Mouse (Mus musculus): Measurements from ENCODE around the gene Cc2d2b. TPM values are rescaled to one million over a fixed set of nuclear protein-coding genes. Genes with fewer than 3 reads are reported as not detected.

Gene Cc2d2b
- polyA plus RNA-seq (2017; shearing (Covaris generic)): under 1 TPM in 2 of 3 experiments, not detected in 1; 0.13 to 0.15 TPM

GRCm38 (mm10) chr19:40748559-40748958 lies at the start of gene Cc2d2b:
Gene Cc2d2b, plus strand, starts transcription at chr19:40748753.
- no peak for ATAC-seq

DNA sequence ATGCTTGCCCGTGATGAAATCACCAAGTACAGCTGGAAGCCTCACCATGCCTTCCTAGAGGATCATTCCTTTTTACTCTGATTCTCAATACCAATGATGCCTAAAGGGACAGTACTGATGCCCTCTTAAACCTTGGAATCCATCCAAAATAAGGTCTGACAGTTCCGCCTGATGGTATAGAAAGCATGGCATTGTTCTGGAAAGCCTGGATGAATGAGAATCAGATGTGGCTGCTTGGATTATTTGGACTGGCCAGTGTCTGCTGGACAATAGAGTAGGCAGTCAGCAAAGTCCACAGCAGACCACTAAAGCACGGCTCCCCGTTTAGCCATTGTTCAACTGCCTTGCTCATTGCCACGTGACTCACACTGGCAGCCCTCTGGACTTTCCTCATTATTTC lies 48.7 kb upstream of the Cc2d2b start:
- ATAC-seq: no peak

DNA sequence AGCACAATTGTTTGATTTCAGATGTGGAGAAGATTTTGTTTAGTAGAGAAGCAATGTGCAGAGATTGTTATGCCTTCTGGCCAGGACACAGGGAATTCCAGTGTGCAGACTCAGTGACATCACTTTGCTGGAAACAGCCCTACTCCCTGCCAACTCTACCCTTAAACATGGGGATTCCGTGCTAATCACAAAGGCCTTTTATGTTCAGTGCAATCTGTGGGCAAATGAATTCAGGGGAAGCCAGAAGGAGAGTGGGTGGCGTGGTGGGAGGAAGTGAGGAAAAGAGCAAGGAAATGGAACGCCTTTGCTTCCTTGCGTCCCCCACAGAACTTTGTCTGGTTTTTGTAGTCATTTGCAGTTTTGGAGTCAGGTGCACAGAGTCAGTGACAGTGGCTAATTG lies 46.1 kb upstream of the Cc2d2b start:
- ATAC-seq: no peak

GRCm38 (mm10) chr19:40712889-40713628 lies 35.5 kb upstream of the Cc2d2b start:
- no peak for ATAC-seq

GRCm38 (mm10) chr19:40714700-40715099 lies 33.9 kb upstream of the Cc2d2b start:
- no peak for ATAC-seq

GRCm38 (mm10) chr19:40716981-40717380 lies 31.6 kb upstream of the Cc2d2b start:
- ATAC-seq: no peak

GRCm38 (mm10) chr19:40719439-40720105 lies 29.0 kb upstream of the Cc2d2b start:
- no peak for ATAC-seq

- ATAC-seq: no peak
These were observed 28.2 kb upstream of the Cc2d2b start for GRCm38 (mm10) chr19:40720381-40720780.

GRCm38 (mm10) chr19:40722137-40723038 lies 26.2 kb upstream of the Cc2d2b start:
- ATAC-seq: peak; percentile 88

DNA sequence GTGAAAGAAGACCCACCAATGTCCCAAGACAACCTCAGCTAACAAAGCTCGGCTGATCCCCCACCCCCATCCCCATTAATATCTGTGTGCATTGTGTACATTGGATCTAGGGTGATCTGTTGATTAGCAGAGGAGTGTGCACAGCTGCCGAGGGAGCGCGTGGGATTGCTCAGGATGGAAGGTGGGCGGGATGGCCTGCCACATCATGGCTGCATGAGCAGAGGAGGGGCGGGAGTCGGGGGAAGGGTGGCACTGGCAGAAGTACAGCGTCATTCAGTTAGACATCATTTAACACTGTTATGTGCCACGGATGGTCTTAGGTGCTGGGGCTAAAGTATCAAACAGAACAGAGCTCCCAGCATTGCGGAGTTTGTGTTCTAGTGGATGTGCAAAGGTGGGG lies 25.0 kb upstream of the Cc2d2b start:
- ATAC-seq: no peak

DNA sequence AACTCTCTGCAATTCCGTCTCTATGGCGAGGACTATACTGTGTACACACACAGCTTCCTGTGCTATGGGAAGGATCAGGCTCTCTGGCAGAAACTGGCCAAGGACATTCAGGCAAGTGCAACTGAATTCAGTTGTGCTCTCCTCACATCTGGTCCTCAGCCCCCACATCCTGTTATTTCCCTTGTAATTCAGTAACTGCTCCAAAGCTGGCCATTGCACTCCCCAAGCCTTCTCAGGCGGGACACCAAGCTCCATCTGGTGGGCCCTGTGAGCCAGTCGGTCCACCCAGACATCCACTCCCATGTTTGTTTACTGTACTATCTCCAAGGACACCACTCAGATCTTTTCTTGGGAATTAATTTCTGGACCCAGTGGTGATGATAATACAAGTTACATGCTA lies 22.4 kb upstream of the Cc2d2b start:
- ATAC-seq: no peak

DNA sequence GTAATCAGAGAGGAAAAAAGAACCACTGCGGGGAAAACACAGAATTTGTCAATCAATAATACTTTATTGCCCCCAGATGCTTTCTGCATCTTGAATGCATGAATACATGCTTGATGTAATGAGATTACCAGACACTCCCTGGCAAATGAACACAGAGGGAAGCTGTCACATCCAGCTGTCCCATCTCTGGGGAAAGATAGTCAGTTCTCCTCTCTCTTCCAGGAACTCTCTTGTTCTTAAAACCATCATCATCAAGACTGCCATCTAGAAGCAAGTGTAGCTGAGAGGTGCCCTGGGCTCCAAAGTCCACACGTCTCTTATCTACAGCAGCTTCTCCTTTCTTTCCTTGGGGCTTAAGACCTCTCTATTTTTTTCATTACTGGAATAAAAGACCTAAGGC lies 21.9 kb upstream of the Cc2d2b start:
- ATAC-seq: no peak

- ATAC-seq: no peak
These were observed 20.3 kb upstream of the Cc2d2b start for GRCm38 (mm10) chr19:40728213-40728612.

- ATAC-seq: no peak
These were observed 19.7 kb upstream of the Cc2d2b start for GRCm38 (mm10) chr19:40728732-40729420.

- ATAC-seq: no peak
These were observed 15.1 kb upstream of the Cc2d2b start for GRCm38 (mm10) chr19:40733409-40733808.

- no peak for ATAC-seq
These were observed 14.7 kb upstream of the Cc2d2b start for GRCm38 (mm10) chr19:40733849-40734248.

DNA sequence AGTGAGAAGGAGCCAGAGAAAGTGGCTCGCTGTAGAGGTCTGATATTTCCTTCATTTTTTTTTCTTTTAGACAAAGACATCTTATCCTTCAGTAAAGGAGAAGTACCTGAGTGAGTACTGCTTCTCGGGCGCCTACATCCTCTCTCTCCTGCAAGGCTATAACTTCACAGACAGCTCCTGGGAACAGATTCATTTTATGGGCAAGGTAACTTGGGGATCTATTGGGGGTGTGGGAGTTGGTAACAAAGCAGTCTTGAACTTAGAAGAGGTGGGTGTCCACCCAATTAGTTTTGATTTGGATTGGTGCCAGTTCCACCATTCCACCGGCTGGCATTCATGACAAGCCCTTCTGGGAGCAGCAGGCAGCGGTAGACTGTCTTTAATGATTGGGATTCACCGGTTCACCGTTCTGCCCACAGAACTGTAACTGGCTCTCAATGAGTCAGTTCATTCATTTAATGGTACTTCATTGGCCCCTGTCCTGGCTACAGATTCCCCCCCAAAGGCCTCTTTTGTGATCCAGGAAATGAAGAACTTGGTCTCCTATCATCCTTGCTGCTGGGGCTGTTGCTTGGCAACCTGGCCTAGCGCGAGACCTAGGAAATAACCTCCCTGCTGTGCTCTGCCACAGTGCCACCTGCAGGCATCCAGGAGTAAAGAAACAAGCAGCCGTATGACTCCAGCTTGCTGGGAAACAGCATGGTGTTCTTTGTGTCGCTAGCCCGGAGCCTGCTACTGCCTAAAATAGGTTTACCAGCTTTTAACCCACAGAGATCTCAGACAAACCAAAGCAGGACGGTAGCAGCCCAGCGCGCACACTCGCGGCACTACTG lies 11.7 kb upstream of the Cc2d2b start:
- peak; percentile 80 for ATAC-seq

DNA sequence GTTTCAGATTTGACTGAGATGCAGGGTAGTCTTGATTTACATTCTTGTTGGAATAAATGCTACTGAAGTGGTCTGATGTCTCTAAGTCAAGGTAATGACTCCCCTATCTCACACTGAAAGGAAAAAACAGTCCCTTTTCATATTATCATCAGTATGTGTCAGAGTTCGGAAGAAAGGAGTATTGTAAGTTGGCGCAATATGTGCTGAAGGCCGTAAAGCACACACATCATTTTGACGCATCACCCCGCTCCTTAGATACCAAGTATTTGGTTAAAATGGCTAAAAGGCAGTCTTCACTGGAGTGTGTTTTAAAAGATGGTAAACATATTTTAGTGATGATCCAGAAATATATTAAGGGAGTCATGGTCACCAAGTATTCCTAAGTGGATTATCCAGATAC lies 10.9 kb upstream of the Cc2d2b start:
- ATAC-seq: no peak

- no peak for ATAC-seq
These were observed 9.7 kb upstream of the Cc2d2b start for GRCm38 (mm10) chr19:40738683-40739324.

GRCm38 (mm10) chr19:40746603-40747002 lies 1.9 kb upstream of the Cc2d2b start:
- ATAC-seq: no peak

DNA sequence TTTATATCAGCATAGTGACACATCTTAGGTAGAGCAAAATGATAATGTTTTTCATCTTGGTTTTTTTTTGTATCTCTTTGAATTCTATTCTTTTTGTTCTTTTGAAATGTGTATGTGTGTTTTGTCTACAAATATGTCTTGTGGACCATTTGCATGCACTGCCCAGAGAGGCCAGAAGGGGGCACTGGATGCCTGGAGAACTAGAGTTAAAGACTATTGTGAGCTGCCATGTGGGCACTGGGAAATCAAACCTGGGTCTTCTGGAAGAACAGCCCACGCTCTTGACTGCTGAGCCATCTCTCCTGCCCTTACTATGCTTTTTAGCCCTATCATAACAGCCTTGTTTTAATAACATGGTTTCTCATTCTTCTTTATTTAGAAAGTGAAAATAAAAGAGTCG lies 5.8 kb downstream of the Cc2d2b start:
- peak; percentile 72 for ATAC-seq

Data from inflammation-experienced regulatory T-cells, adult 6 months (primary cell).